Mouse (Mus musculus): ENCODE measurements around the gene Tvp23a.

DNA sequence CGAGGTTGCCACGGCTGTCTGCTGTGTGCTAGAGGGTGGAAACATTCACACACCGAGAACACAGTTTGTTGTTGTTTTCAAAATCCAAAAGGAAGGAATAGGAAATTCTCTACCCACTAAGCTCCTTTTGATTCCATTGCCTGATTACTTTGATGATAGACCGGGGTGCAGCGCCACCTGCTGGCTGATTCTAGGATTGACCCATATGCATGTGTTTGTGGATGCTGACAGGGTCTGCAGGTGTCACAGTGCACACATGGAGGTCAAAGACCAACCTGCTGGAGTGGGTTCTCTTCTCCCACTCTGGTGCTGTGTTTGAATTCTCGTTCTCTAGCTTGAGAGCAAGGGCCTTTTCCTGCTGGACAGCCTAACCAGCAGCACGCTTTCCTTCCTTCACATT, 48.0 kb downstream of the Tvp23a start:
- TF ChIP-seq POLR2A (IDR thresholded peaks at IDR 0.05; ENCODE audit: insufficient read depth, low read depth, low read length) (no peak), CTCF (IDR thresholded peaks at IDR 0.05) (peak; percentile 94)
